Mouse (Mus musculus) spleen, adult 2 months (tissue): ENCODE results near the gene Extl1.

Experiments used
- CTCF ChIP-seq: fragments of 200-500 bp; IDR thresholded peaks from 2 replicates; pipeline ENCODE4 v1.5.1; 2011; ENCODE audit warnings: mild to moderate bottlenecking, inconsistent platforms; ENCODE audit not compliant: insufficient read depth, insufficient read length, insufficient replicate concordance; ENCODE audit errors: extremely low read depth
- POLR2A ChIP-seq: fragments of 200-500 bp; IDR thresholded peaks from 2 replicates; pipeline ENCODE4 v1.6.1; 2011; ENCODE audit warnings: low read depth, low read length, inconsistent platforms

- TF ChIP-seq CTCF (no peak), POLR2A (no peak)
These were observed 18.4 kb downstream of the Extl1 start for GRCm38 (mm10) chr4:134365280-134365679.
